Mouse (Mus musculus) C3H10T1/2 (cell line): ENCODE data around the gene Ppfia1. TPM values are rescaled to one million over a fixed set of nuclear protein-coding genes. Genes with fewer than 3 reads are reported as not detected.

Experiments used
- polyA plus RNA-seq, 2 experiments: library from polyadenylated mRNA; unstranded; fragments of >200 nt; fragmentation: generic; extraction: Trizol; gene quantifications; one replicate each; pipeline ENCODE4 v1.2.1; 2012; ENCODE audit warnings: missing spikeins in 2 of 2

Ppfia1 gene
- 10 to 100 TPM in 1 of 2 experiments, 1 to 10 TPM in 1; 4.3 to 19.9 TPM for polyA plus RNA-seq

DNA sequence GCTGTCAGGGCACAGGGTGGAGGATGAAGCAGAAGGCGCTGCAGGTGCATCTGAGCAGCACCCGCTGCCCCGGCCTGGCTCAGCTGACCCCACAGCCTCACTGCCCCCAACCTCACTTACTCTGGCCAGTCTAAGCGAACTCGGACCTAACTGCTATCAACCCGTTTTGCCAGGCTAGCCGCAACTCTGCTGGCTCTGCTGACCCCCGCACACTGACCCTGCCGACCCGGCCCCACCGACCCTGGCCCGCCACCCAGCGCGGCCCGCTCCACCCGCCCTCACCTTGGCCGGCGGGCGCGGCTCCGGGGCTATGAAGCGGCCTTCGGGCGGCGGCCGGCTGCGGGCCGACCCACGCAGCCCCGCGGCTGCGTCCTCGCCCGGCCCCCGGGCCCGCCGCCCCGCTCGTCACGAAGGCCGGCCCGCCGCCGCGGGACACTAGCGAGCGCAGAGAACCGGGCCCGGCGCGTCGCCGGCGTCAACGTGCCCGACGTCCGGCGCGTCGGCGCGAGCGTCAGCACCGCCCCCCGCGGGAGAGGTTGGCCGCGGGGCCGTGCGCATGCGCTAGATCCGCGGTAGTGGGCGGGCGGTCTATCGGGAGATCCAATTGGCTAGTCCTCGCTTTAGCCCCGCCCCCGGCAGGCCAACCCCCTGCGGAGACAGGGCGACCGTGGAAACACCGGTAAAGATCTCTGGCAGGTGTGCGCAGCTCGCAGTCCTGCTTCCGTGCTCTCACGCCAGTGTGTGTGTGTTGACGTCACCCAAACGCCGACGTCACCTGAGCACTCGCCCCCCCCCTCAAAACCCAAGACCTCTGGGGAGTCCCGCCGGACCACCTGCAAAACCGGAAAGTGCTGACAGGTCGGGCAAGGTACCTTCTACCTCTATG, at the start of gene Ppfia1:
Ppfia1 (minus strand) TSS at position 493 of the 886 bp plus-strand sequence.

DNA sequence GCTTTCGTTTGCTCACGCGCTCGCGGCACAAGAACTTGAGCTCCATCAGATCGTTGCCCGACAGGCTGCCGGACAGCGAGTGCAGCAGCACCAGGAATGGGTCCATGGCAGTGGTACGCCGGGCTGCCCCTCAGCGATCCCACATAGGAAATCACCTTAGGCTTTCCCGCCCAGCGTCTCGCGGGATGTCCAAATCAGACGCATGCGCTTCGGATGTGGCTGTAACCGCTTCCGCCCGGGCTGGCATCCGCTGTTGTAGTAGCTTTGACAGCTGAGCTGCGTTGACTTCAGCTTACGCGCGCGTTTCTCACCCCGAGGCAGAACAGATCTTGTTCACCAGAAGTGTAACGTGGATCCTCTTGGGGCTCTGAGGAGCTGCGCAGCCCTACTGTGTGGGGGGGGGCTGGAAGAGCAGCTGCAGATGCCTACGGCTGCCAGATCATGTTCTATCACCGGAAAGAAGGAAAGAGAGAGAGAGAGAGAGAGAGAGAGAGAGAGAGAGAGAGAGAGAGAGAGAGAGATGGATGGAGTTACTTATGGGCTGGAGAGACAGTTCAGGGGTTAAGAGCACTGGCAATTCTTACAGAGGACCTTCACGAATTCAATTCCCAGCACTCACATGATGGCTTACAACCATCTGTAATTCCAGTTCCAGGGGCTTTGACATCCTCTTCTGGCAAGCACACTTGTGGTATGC, 28.9 kb upstream of the Ppfia1 start, which contains the start of gene Fadd:
Fadd (minus strand) TSS at position 180 of the 697 bp plus-strand sequence.

GRCm38 (mm10) chr7:144470545-144471059, 82.9 kb downstream of the Ppfia1 start, which contains the start of gene Cttn:
Gene Cttn (minus strand): TSS chr7:144471009.

Other genes with a start within 250 kb of the Ppfia1 start
- gene Cttn, start 82.7 kb downstream of the Ppfia1 start, polyA plus RNA-seq = 100 to 1,000 TPM in 1 of 2 experiments, 10 to 100 TPM in 1; 36.0 to 125 TPM
- gene Fadd, start 28.7 kb upstream of the Ppfia1 start, polyA plus RNA-seq = 1 to 10 TPM; 7.7 to 8.7 TPM
- gene Ano1, start 198.2 kb upstream of the Ppfia1 start, polyA plus RNA-seq = 1 to 10 TPM; 1.4 to 3.5 TPM